Mouse (Mus musculus) myocyte (in vitro differentiated cells): ENCODE results near the gene Aspg. TPM values are rescaled to one million over a fixed set of nuclear protein-coding genes. Genes with fewer than 3 reads are reported as not detected.

Experiments
- H3K27me3 ChIP-seq: one replicate; pipeline ENCODE4 v1.6.1; 2011; ENCODE audit not compliant: control insufficient read depth, insufficient read depth, insufficient read length
- H3K36me3 ChIP-seq: one replicate; pipeline ENCODE4 v1.6.1; 2011; ENCODE audit not compliant: control insufficient read depth, insufficient read depth
- H3K4me2 ChIP-seq: one replicate; pipeline ENCODE4 v1.6.1; 2011; ENCODE audit warnings: low read depth, control low read depth
- H3K4me3 ChIP-seq: one replicate; pipeline ENCODE4 v1.5.1; 2011; ENCODE audit warnings: mild to moderate bottlenecking, control low read depth, moderate library complexity
- H3K79me2 ChIP-seq: one replicate; pipeline ENCODE4 v1.6.1; 2011; ENCODE audit not compliant: control insufficient read depth, insufficient read depth
- H3ac ChIP-seq: one replicate; pipeline ENCODE4 v1.6.1; 2011; ENCODE audit not compliant: control insufficient read depth, insufficient read length
- CEBPB ChIP-seq: IDR thresholded peaks from 2 replicates; pipeline ENCODE4 v1.6.1; 2011; ENCODE audit warnings: mild to moderate bottlenecking, moderate library complexity; ENCODE audit not compliant: poor library complexity, insufficient read depth, severe bottlenecking
- E2F4 ChIP-seq: IDR thresholded peaks from one replicate; pipeline ENCODE4 v1.6.1; 2011; ENCODE audit warnings: mild to moderate bottlenecking, control low read depth, moderate library complexity; ENCODE audit not compliant: insufficient read depth
- MAX ChIP-seq: IDR thresholded peaks from one replicate; pipeline ENCODE4 v1.6.1; 2011; ENCODE audit warnings: low read depth, mild to moderate bottlenecking, control low read depth
- MYOD1 ChIP-seq, 3 experiments: IDR thresholded peaks; one replicate each; pipeline ENCODE4 v1.6.1; 2011; ENCODE audit warnings: control low read depth in 2 of 3, low read depth in 2 of 3, mild to moderate bottlenecking in 2 of 3, moderate library complexity in 1 of 3; ENCODE audit not compliant: insufficient read length in 2 of 3, control insufficient read depth in 1 of 3
- MYOG ChIP-seq, 3 experiments: IDR thresholded peaks; one replicate each; pipeline ENCODE4 v1.6.1; 2011; ENCODE audit warnings: control low read depth in 2 of 3, low read depth in 2 of 3, mild to moderate bottlenecking in 2 of 3; ENCODE audit not compliant: insufficient read length in 2 of 3, control insufficient read depth in 1 of 3, insufficient read depth in 1 of 3
- POLR2A ChIP-seq: IDR thresholded peaks from one replicate; pipeline ENCODE4 v1.6.1; 2011; ENCODE audit warnings: low read depth, mild to moderate bottlenecking, control low read depth, moderate library complexity; ENCODE audit not compliant: insufficient read length
- POLR2AphosphoS2 ChIP-seq: IDR thresholded peaks from one replicate; pipeline ENCODE4 v1.6.1; 2011; ENCODE audit warnings: low read depth, control low read depth; ENCODE audit not compliant: insufficient read length
- REST ChIP-seq: IDR thresholded peaks from one replicate; pipeline ENCODE4 v1.6.1; 2011; ENCODE audit warnings: mild to moderate bottlenecking, control low read depth, moderate library complexity; ENCODE audit not compliant: insufficient read depth, insufficient read length
- SRF ChIP-seq: IDR thresholded peaks from one replicate; pipeline ENCODE4 v1.6.1; 2011; ENCODE audit warnings: low read depth; ENCODE audit not compliant: control insufficient read depth, insufficient read length
- TCF12 ChIP-seq: IDR thresholded peaks from one replicate; pipeline ENCODE4 v1.6.1; 2011; ENCODE audit warnings: mild to moderate bottlenecking, control low read depth; ENCODE audit not compliant: poor library complexity, insufficient read depth, severe bottlenecking
- TCF3 ChIP-seq: IDR thresholded peaks from one replicate; pipeline ENCODE4 v1.6.1; 2011; ENCODE audit warnings: low read depth, control low read depth; ENCODE audit not compliant: insufficient read length
- USF1 ChIP-seq: IDR thresholded peaks from one replicate; pipeline ENCODE4 v1.6.1; 2011; ENCODE audit warnings: low read depth, mild to moderate bottlenecking, control low read depth, moderate library complexity
- polyA plus RNA-seq: library from polyadenylated mRNA; unstranded; fragments of >200 nt; fragmentation: generic; extraction: Trizol; gene quantifications from one replicate; pipeline ENCODE4 v1.2.1, GENCODE M21; 2012; ENCODE audit warnings: missing spikeins

The Aspg gene
- polyA plus RNA-seq, 1 experiment, result 0.04 TPM

DNA sequence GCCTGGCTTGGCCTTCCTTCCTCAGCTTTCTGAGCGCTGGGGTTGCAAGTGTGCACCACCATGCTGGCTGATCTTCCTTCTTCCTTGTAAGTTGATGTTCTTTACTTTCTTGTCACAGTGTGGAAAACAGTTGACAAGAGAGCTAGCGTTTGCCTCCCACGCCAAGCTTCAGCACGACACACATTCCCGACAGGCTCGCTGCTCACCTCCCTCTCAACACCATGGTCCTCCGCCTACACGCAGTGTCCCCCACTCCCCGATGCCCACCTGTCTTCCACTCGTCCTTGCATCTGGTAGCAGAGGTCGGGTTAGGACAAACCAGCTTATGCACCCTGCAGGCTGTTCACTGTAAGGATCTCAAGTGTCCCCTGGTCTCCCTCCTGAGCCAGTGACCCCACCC is 1.6 kb upstream of the Aspg start:
- TF ChIP-seq TCF12 (no peak), MYOG (IDR thresholded peaks at IDR 0.05; ENCODE audit: control insufficient read depth in 1 of 3, insufficient read depth in 1 of 3, insufficient read length in 2 of 3, low read depth in 2 of 3) (no peak), TCF3 (no peak), USF1 (no peak), E2F4 (no peak), POLR2A (no peak), MAX (no peak), MYOD1 (IDR thresholded peaks at IDR 0.05; ENCODE audit: control insufficient read depth in 1 of 3, insufficient read length in 2 of 3, low read depth in 2 of 3) (no peak), CEBPB (no peak), SRF (no peak), REST (no peak), POLR2AphosphoS2 (no peak)
- no peak overlapping the region for H3ac ChIP-seq

DNA sequence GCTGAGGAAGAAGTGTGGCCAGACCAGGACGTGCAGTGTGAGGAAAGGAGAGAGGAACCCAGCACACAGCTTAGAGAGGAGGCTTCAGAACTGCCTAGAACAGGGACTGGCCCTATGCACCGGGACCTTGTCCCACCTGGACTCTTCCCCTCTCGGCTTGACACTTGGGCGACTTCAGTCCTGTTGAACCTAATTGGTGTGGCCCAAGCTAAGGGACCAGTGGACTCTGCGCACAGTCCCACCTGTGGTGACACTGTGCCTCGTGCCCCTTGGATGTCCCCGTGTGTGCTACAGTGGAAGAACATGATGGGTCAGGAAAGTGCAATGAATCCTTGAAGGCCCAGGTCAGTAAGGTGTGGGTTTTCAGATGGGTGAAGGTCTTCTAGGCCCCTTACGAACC is 1.2 kb downstream of the Aspg start:
- Histone ChIP-seq H3K4me3 (no peak overlapping the region), H3K36me3 (no peaks in the 10 kb centered on the region), H3K27me3 (peaks cover 37% of the 10 kb centered on the region), H3K79me2 (no peaks in the 10 kb centered on the region), H3ac (no peak overlapping the region), H3K4me2 (no peak overlapping the region)
- TF ChIP-seq TCF12 (no peak), POLR2A (no peak), POLR2AphosphoS2 (no peak), REST (no peak), USF1 (no peak), TCF3 (no peak), MAX (no peak), E2F4 (no peak), MYOG (IDR thresholded peaks at IDR 0.05; ENCODE audit: control insufficient read depth in 1 of 3, insufficient read depth in 1 of 3, insufficient read length in 2 of 3, low read depth in 2 of 3) (no peak), SRF (no peak), MYOD1 (IDR thresholded peaks at IDR 0.05; ENCODE audit: control insufficient read depth in 1 of 3, insufficient read length in 2 of 3, low read depth in 2 of 3) (no peak), CEBPB (no peak)

More for the DNA sequence above, 1.6 kb upstream of the Aspg start:
- no peak overlapping the region for H3K4me3 ChIP-seq
- no peaks in the 10 kb centered on the region for H3K36me3 ChIP-seq
- peaks cover 19% of the 10 kb centered on the region for H3K27me3 ChIP-seq
- no peaks in the 10 kb centered on the region for H3K79me2 ChIP-seq
- H3K4me2 ChIP-seq, result no peak overlapping the region

DNA sequence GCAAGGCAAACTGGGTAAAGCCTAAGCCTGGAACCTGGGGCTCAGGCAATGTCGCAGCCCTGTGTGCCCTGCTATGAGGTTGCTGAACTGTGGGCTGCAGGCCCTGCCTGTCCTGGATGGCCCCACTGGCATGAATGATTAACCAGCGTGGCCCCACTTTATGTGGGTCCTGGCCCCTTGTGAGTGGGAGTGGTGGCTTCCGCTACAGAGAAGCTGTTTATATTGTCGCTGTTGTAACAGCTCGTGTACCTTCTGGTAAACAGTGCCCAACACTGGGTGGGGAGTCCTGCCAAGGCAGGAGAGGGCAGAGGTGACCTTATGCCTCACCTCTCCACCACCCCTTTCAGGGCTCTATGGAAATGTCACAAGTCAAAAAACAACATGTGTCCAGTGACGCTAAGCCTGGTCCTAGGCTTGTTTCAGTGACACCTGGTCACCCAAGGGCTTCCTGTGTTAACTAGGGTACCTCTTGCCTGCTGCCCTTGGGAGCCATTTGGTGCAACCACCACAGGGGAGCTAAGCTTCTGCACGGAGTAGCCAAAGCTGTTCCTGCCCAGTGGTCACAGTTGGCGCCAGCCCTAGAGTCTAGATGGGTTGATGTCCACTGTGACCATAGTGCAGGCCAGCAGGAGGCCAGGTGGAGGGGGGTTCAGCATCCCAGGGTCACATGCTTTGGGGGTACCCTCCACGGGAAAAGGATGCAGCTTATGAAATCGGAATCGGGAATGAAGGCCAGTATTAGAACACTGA is 2.4 kb downstream of the Aspg start:
- no peak overlapping the region for H3K4me3 ChIP-seq
- no peak overlapping the region for H3K4me2 ChIP-seq
- peaks cover 37% of the 10 kb centered on the region for H3K27me3 ChIP-seq
- H3K36me3 ChIP-seq, result no peaks in the 10 kb centered on the region
- H3ac ChIP-seq, result no peak overlapping the region
- TF ChIP-seq POLR2AphosphoS2 (no peak), POLR2A (no peak)
- no peaks in the 10 kb centered on the region for H3K79me2 ChIP-seq

DNA sequence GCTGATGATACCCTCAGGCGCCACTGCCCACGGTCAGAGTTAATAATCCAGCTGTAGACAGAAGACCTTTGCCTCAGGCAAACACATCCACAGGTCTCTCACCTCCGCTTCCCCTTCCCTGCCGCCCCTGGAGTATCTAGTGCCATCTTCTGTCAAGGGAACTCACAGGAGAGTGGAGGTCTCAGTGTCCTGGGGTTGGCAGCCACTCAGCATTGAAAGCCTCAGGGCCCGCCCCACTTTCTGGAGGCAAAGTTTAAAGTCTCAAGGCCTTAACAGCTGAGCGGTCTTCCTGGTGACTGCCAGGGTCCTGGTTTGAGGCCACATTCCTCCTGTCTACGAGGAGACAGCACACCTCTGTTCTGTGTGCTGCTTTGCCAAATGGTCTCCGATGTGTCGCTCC is 3.2 kb downstream of the Aspg start:
- Histone ChIP-seq H3K4me3 (no peak overlapping the region), H3ac (no peak overlapping the region), H3K27me3 (peaks cover 35% of the 10 kb centered on the region), H3K36me3 (no peaks in the 10 kb centered on the region), H3K4me2 (no peak overlapping the region), H3K79me2 (no peaks in the 10 kb centered on the region)
- no peak for TF ChIP-seq USF1
- no peak for TF ChIP-seq POLR2AphosphoS2
- TF ChIP-seq TCF12, result no peak
- TF ChIP-seq E2F4, result no peak

DNA sequence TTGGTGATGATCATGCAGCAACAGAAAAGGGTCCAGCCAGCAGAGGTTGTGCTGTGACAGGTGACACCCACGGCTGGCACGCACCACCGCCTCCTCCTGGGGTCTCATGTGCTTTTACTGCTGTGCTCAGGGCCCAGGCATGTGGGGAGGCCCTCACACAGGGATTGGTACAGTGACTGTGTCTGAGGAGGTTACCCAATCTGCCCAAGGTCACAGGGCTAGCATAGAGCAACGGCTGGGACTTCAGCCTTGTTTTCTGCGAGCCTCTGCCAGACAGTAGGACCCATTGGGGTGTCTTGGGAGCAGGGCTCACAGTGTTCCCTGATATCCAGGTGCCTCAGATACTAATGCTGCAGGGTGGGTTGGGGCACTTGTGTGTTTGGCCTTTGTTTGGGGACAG is 4.8 kb downstream of the Aspg start:
- no peak overlapping the region for H3ac ChIP-seq
- no peak overlapping the region for H3K4me2 ChIP-seq
- no peak overlapping the region for H3K4me3 ChIP-seq
- H3K27me3 ChIP-seq, result peaks cover 42% of the 10 kb centered on the region
- TF ChIP-seq TCF3 (no peak), POLR2A (no peak), E2F4 (no peak), CEBPB (no peak), POLR2AphosphoS2 (no peak), SRF (no peak), MYOG (IDR thresholded peaks at IDR 0.05; ENCODE audit: control insufficient read depth in 1 of 3, insufficient read depth in 1 of 3, insufficient read length in 2 of 3, low read depth in 2 of 3) (no peak), TCF12 (no peak), MAX (no peak), MYOD1 (IDR thresholded peaks at IDR 0.05; ENCODE audit: control insufficient read depth in 1 of 3, insufficient read length in 2 of 3, low read depth in 2 of 3) (no peak), USF1 (no peak), REST (no peak)
- H3K36me3 ChIP-seq, result no peaks in the 10 kb centered on the region
- H3K79me2 ChIP-seq, result no peaks in the 10 kb centered on the region
